Mouse (Mus musculus) Patski (cell line): ENCODE data around the gene Gm11938. TPM values are rescaled to one million over a fixed set of nuclear protein-coding genes. Genes with fewer than 3 reads are reported as not detected.
"Not testable (repeated sequence)": the region's sequence is repeated elsewhere in the genome, so short reads cannot be mapped to it uniquely, and the experiment has no call there.

Experiments used
- ATAC-seq: fragments of 100-300 bp; one replicate; pipeline ENCODE4 v1.8.0; 2021
- CTCF ChIA-PET: fragments of 350-600 bp; sonication (Branson Sonifier 250); formaldehyde crosslinking; loops from one replicate; lab custom pipeline; 2022; ENCODE audit warnings: inconsistent platforms; lab: Charles Lee
- POLR2A ChIA-PET: fragments of 350-600 bp; sonication (Branson Sonifier 250); formaldehyde crosslinking; loops from one replicate; lab custom pipeline; 2022; ENCODE audit warnings: antibody characterized with exemption, inconsistent platforms; lab: Charles Lee
- DNase-seq: peaks from one replicate; pipeline ENCODE4 v3.0.0-alpha.2; 2011; ENCODE audit warnings: low read depth, low spot score
- H3K27me3 ChIP-seq: fragments of 371-371 bp; one replicate; pipeline ENCODE4 v1.5.1; 2021
- CTCF ChIP-seq: fragments of 100-300 bp; IDR thresholded peaks from one replicate; pipeline ENCODE4 v1.5.1; 2021
- in situ Hi-C: fragments of 300-500 bp; cut with MboI; formaldehyde crosslinking; loops from 3 replicates; pipeline ENCODE4 v1.11.1; 2018; ENCODE audit warnings: low pct_unique_long_range_greater_than_20kb, mixed read lengths
- polyA plus RNA-seq: library from polyadenylated mRNA; unstranded; gene quantifications from one replicate; pipeline ENCODE4 v1.2.3, GENCODE M21; 2021

The Gm11938 gene
- polyA plus RNA-seq, result not detected

DNA sequence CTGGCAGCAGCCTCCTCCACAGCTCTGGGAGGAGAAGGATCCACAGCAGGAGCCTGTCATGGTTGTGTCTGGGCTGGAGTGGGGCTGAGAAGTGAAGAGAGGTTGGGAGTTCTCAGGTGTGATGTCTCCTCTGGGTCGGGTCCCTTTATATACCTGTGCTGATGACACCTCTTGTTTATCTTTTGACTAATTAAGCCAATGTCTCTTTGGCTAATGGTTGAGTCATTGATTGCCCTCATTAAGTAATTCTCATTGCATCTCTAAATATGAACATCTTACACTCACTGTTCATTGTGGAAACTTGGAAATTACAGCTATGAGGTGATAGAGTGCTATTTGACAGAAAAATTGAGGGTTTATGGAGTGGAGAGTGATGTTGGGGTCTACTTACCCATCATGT is at the start of gene Gm11938:
Gene Gm11938 (minus strand): TSS at position 101 of the 400 bp plus-strand sequence.
- ATAC-seq, in situ Hi-C loops, CTCF ChIA-PET, POLR2A ChIA-PET, H3K27me3 ChIP-seq, DNase-seq: not testable (repeated sequence)

DNA sequence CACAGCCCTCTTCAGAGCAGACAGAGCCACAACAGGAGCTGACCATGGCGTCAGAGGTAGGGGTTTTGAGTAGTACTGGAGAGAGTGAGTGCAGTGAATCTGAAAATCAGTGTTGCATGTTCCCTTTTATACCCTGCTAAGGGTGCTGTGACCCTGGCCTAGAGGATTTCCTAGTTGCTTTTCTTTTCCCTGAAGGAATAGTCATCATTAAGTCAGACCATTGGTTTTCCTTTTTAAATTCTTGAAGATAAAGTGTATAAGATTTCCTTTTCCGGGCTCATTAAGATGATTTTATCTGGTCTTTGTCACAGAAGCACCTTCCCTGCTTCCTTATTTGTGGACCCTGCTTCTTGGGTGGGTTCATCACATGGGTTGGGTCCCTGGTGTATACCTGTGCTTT is 47.0 kb upstream of the Gm11938 start, which contains the start of gene Gm11555:
Gene Gm11555 (minus strand): TSS at position 101 of the 400 bp plus-strand sequence.
- TF ChIP-seq CTCF, result no peak
- in situ Hi-C loops, result loop anchor here (25.0 kb wide), 1 partner anchor 788 kb away; the partner anchor contains the start of gene Wipf2
- no peaks in the 10 kb centered on the region for H3K27me3 ChIP-seq
- POLR2A ChIA-PET, result no interaction called here
- CTCF ChIA-PET, result no interaction called here
- ATAC-seq, result no peak
- DNase-seq, result no peak

DNA sequence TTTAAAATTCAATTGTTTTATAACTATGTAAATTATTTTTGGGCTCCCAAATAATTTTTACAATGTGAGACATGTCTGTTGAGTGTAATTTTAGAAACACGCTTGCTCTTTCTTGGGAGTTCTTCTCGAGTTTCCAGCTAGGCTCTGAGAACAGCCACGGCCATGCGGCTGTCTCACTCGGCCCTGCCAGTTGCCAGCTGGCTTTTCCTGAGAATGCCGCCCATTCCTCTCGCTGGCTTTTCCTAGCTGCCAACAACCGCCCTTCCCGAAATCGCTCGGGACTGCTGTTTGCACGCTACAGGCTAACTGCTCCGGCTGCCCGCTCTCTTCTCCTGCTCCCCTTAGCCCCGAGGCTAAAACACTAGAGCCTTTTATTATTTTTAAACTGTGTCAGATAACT is 43.3 kb upstream of the Gm11938 start:
- no peaks in the 10 kb centered on the region for H3K27me3 ChIP-seq
- DNase-seq, result no peak
- no peak for ATAC-seq
- ChIA-PET POLR2A (no interaction called here), CTCF (no interaction called here)
- no peak for TF ChIP-seq CTCF
- in situ Hi-C loops, result no loop called here

DNA sequence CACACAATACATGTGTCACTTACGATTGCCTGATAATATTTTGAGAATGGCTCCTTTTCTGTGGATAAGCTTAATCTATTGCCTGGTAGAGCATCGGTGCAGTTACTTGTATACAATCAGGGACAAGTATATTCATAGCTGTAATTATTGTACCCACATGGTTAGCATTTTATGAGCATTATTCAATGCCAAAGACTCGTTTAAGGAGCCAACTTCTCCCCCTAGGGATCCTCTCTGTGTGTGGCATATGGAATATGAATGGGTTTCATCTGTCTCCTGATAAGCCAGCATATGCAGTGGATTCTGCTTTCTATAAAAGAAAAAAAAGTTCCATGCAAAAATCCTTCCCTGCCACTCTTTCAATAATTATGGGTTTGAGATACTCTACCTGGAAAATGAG is 41.2 kb upstream of the Gm11938 start:
- no peak for ATAC-seq
- DNase-seq, result no peak
- POLR2A ChIA-PET, result no interaction called here
- H3K27me3 ChIP-seq, result no peaks in the 10 kb centered on the region
- no peak for TF ChIP-seq CTCF
- CTCF ChIA-PET, result interaction anchor here (1.1 kb wide), 1 partner anchor 14 kb away, joined by 3 read pairs; no protein-coding TSS in a partner anchor
- in situ Hi-C loops, result no loop called here

DNA sequence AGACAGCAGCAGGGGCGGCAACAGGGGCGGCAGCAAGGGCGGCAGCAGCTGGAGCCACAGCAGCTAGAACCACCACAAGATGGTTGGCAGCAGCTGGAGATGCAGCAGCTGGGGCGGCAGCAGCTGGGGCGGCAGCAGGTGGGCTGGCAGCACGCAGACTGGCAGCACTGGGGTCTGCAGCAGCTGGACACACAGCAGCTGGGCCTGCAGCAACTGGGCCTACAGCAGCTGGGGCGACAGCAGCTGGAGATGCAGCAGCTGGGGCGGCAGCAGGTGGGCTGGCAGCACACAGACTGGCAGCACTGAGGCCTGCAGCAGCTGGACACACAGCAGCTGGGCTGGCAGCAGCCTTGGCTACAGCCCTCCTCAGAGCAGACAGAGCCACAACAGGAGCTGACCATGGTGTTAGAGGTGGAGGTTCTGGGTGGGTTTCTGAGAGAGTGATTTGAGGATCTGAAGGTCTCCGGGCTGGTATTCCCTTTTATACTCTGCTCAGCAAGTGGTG is 40.6 kb upstream of the Gm11938 start, which contains the start of gene Krtap4-7:
Gene Krtap4-7 (minus strand): TSS at position 455 of the 505 bp plus-strand sequence.
- CTCF ChIA-PET, result interaction anchor here (1.1 kb wide), 1 partner anchor 14 kb away, joined by 3 read pairs; no protein-coding TSS in a partner anchor
- ATAC-seq, in situ Hi-C loops, H3K27me3 ChIP-seq, DNase-seq, POLR2A ChIA-PET: not testable (repeated sequence)

- DNase-seq, result no peak
- in situ Hi-C loops, result no loop called here
- H3K27me3 ChIP-seq, result no peaks in the 10 kb centered on the region
- TF ChIP-seq CTCF, result no peak
- no peak for ATAC-seq
- CTCF ChIA-PET, result no interaction called here
- POLR2A ChIA-PET, result no interaction called here
Measured at GRCm38 (mm10) chr11:99640926-99641325, 37.8 kb upstream of the Gm11938 start.

DNA sequence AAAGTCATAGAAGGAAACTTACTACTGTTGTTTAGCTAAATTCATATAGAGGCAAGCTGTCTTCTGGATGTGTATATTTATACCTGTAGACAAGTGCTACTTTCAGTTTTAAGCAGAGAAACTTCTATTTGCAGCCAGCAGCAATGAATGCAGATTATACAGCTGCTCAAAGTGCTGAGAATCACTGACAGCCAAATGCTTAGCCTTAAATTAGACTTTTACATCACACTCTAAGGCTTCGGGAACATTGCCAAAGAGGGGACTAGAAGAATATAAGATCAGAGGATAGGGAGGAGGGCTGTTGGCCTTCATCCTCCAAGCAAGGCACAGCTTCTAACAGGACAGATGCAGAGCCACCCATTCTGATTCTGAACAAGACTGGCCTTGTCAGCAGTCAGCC is 34.0 kb upstream of the Gm11938 start:
- ChIA-PET CTCF (interaction anchor here (0.9 kb wide), 1 partner anchor 15 kb away, joined by 3 read pairs; no protein-coding TSS in a partner anchor), POLR2A (no interaction called here)
- TF ChIP-seq CTCF, result no peak
- no peaks in the 10 kb centered on the region for H3K27me3 ChIP-seq
- ATAC-seq (no peak), DNase-seq (no peak)
- in situ Hi-C loops, result no loop called here

- no peaks in the 10 kb centered on the region for H3K27me3 ChIP-seq
- DNase-seq (no peak), ATAC-seq (no peak)
- ChIA-PET CTCF (no interaction called here), POLR2A (no interaction called here)
- in situ Hi-C loops, result no loop called here
- no peak for TF ChIP-seq CTCF
Measured at GRCm38 (mm10) chr11:99634653-99635134, 31.6 kb upstream of the Gm11938 start, which contains the start of gene Krtap4-2. Gene Krtap4-2 (minus strand): TSS chr11:99635084.

GRCm38 (mm10) chr11:99633293-99633692 is 30.2 kb upstream of the Gm11938 start:
- TF ChIP-seq CTCF, result no peak
- in situ Hi-C loops, result no loop called here
- ATAC-seq, result no peak
- ChIA-PET CTCF (no interaction called here), POLR2A (interaction anchor here (1.1 kb wide), 1 partner anchor 27 kb away, joined by 4 read pairs; no protein-coding TSS in a partner anchor)
- H3K27me3 ChIP-seq, result no peaks in the 10 kb centered on the region
- DNase-seq, result no peak

- H3K27me3 ChIP-seq, result no peaks in the 10 kb centered on the region
- no peak for TF ChIP-seq CTCF
- POLR2A ChIA-PET, result no interaction called here
- in situ Hi-C loops, result no loop called here
- DNase-seq (no peak), ATAC-seq (no peak)
- CTCF ChIA-PET, result no interaction called here
Measured at GRCm38 (mm10) chr11:99630890-99631289, 27.8 kb upstream of the Gm11938 start.

GRCm38 (mm10) chr11:99628138-99628537 is 25.0 kb upstream of the Gm11938 start, which contains the start of gene Krtap4-1:
Gene Krtap4-1 (minus strand): TSS chr11:99628238.
- in situ Hi-C loops, result no loop called here
- no peak for ATAC-seq
- DNase-seq, result no peak
- ChIA-PET POLR2A (no interaction called here), CTCF (no interaction called here)
- H3K27me3 ChIP-seq, result no peaks in the 10 kb centered on the region
- no peak for TF ChIP-seq CTCF
